Mouse (Mus musculus) forebrain, embryonic 11.5 days (tissue): ENCODE measurements around the gene Olfr544. TPM values are rescaled to one million over a fixed set of nuclear protein-coding genes. Genes with fewer than 3 reads are reported as not detected.

ENCODE experiments used
- ATAC-seq: fragments of 200-750 bp; cut with Nextera tagmentation; replicated peaks from 2 replicates; pipeline ENCODE4 v1.8.0; 2017; ENCODE audit warnings: moderate TSS enrichment; ENCODE audit not compliant: low FRiP score
- DNase-seq: peaks from one replicate; pipeline ENCODE4 v3.0.0-alpha.2; 2017; ENCODE audit warnings: low spot score
- H3K27ac ChIP-seq: fragments of 300-500 bp; sonication (generic); 2 replicates; pipeline ENCODE4 v1.5.1; 2014; ENCODE audit warnings: low read depth, low read length
- H3K27me3 ChIP-seq: fragments of 300-500 bp; sonication (generic); 2 replicates; pipeline ENCODE4 v1.6.1; 2014; ENCODE audit warnings: mild to moderate bottlenecking, low read length, mixed read lengths; ENCODE audit not compliant: control insufficient read depth, insufficient read depth
- H3K36me3 ChIP-seq: fragments of 300-500 bp; sonication (generic); 2 replicates; pipeline ENCODE4 v1.6.1; 2014; ENCODE audit warnings: mild to moderate bottlenecking, low read length, moderate library complexity, mixed read lengths; ENCODE audit not compliant: control insufficient read depth, insufficient read depth
- H3K4me1 ChIP-seq: fragments of 300-500 bp; sonication (generic); replicated peaks from 2 replicates; pipeline ENCODE4 v1.6.1; 2014; ENCODE audit warnings: low read length, mixed read lengths; ENCODE audit not compliant: control insufficient read depth, insufficient read depth
- H3K4me2 ChIP-seq: fragments of 300-500 bp; sonication (generic); 2 replicates; pipeline ENCODE4 v1.6.1; 2014; ENCODE audit warnings: low read depth, mild to moderate bottlenecking, low read length, moderate library complexity, mixed read lengths; ENCODE audit not compliant: severe bottlenecking
- H3K4me3 ChIP-seq: fragments of 300-500 bp; sonication (generic); 2 replicates; pipeline ENCODE4 v1.5.1; 2014; ENCODE audit warnings: low read depth, low read length
- H3K9ac ChIP-seq: fragments of 300-500 bp; sonication (generic); 2 replicates; pipeline ENCODE4 v1.6.1; 2014; ENCODE audit warnings: low read length
- H3K9me3 ChIP-seq: fragments of 300-500 bp; sonication (generic); 2 replicates; pipeline ENCODE4 v1.6.1; 2016; ENCODE audit warnings: low read length, mixed read lengths; ENCODE audit not compliant: control insufficient read depth
- WGBS: fragments of 180-500 bp; shearing (Covaris S2); extraction: QIAGEN DNeasy Blood & Tissue Kit; methylation state at CpG from one replicate; pipeline ENCODE4 v1.1.7; 2014; 5-methylcytosine and 5-hydroxymethylcytosine counted together
- polyA plus RNA-seq: library from polyadenylated mRNA; unstranded; fragments of >200 nt; fragmentation: Nextera tagmentation; extraction: Ambion mirVana; gene quantifications from 2 replicates; pipeline ENCODE4 v1.2.1, GENCODE M21; 2014

Gene Olfr544
- polyA plus RNA-seq, 1 experiment from 2014 or later, result 0.40 TPM

GRCm38 (mm10) chr7:102483665-102484064, 4.4 kb downstream of the Olfr544 start:
- no peaks in the 10 kb centered on the region for H3K27me3 ChIP-seq
- H3K4me3 ChIP-seq, result no peak overlapping the region
- H3K4me1 ChIP-seq, result no peaks in the 10 kb centered on the region
- no peak overlapping the region for H3K9ac ChIP-seq
- ATAC-seq, result no peak
- H3K36me3 ChIP-seq, result no peaks in the 10 kb centered on the region
- 93% methylated on average over 2 of the region's 2 CpGs for WGBS
- H3K27ac ChIP-seq, result no peak overlapping the region
- no peak overlapping the region for H3K4me2 ChIP-seq
- no peak for DNase-seq
- H3K9me3 ChIP-seq, result no peaks in the 10 kb centered on the region

GRCm38 (mm10) chr7:102481579-102481978, 6.5 kb downstream of the Olfr544 start, which contains the start of gene Olfr543:
Gene Olfr543 (minus strand): TSS chr7:102481679.
- no peaks in the 10 kb centered on the region for H3K4me1 ChIP-seq
- no peaks in the 10 kb centered on the region for H3K9me3 ChIP-seq
- no peak within 1 kb of the TSS for H3K4me2 ChIP-seq
- 94% methylated on average over 4 of the region's 4 CpGs for WGBS
- no peak within 1 kb of the TSS for H3K27ac ChIP-seq
- H3K9ac ChIP-seq, result no peak within 1 kb of the TSS
- H3K27me3 ChIP-seq, result no peaks in the 10 kb centered on the region
- H3K4me3 ChIP-seq, result no peak within 1 kb of the TSS
- no peak for DNase-seq
- no peaks in the 10 kb centered on the region for H3K36me3 ChIP-seq
- no peak for ATAC-seq

GRCm38 (mm10) chr7:102480821-102481220, 7.3 kb downstream of the Olfr544 start:
- no peak for ATAC-seq
- no peaks in the 10 kb centered on the region for H3K36me3 ChIP-seq

GRCm38 (mm10) chr7:102479368-102480078, 8.6 kb downstream of the Olfr544 start:
- DNase-seq (no peak), ATAC-seq (no peak)
- Histone ChIP-seq H3K9me3 (no peaks in the 10 kb centered on the region), H3K4me3 (no peak overlapping the region), H3K36me3 (no peaks in the 10 kb centered on the region), H3K27ac (no peak overlapping the region), H3K27me3 (no peaks in the 10 kb centered on the region), H3K9ac (no peak overlapping the region), H3K4me2 (no peak overlapping the region), H3K4me1 (no peaks in the 10 kb centered on the region)
- WGBS, result 83% methylated on average over 5 of the region's 5 CpGs

More at GRCm38 (mm10) chr7:102480821-102481220, 7.3 kb downstream of the Olfr544 start:
- Histone ChIP-seq H3K4me2 (no peak overlapping the region), H3K27me3 (no peaks in the 10 kb centered on the region), H3K4me1 (no peaks in the 10 kb centered on the region), H3K9me3 (no peaks in the 10 kb centered on the region), H3K9ac (no peak overlapping the region), H3K27ac (no peak overlapping the region), H3K4me3 (no peak overlapping the region)
- 89% methylated on average over 4 of the region's 4 CpGs for WGBS
- no peak for DNase-seq

GRCm38 (mm10) chr7:102478926-102479325, 9.2 kb downstream of the Olfr544 start:
- ATAC-seq, result no peak
- Histone ChIP-seq H3K4me3 (no peak overlapping the region), H3K9ac (no peak overlapping the region), H3K36me3 (no peaks in the 10 kb centered on the region), H3K27ac (no peak overlapping the region), H3K9me3 (no peaks in the 10 kb centered on the region), H3K4me1 (no peaks in the 10 kb centered on the region), H3K27me3 (no peaks in the 10 kb centered on the region), H3K4me2 (no peak overlapping the region)
- DNase-seq, result peak; percentile 7
- WGBS, result 92% methylated on average over 3 of the region's 3 CpGs

- DNase-seq (peak; percentile 25), ATAC-seq (no peak)
- WGBS, result 89% methylated on average over 4 of the region's 4 CpGs
- Histone ChIP-seq H3K27me3 (no peaks in the 10 kb centered on the region), H3K36me3 (no peaks in the 10 kb centered on the region), H3K27ac (no peak overlapping the region), H3K4me2 (no peak overlapping the region), H3K4me3 (no peak overlapping the region), H3K4me1 (no peaks in the 10 kb centered on the region), H3K9ac (no peak overlapping the region), H3K9me3 (no peaks in the 10 kb centered on the region)
Measured at GRCm38 (mm10) chr7:102478425-102478824, 9.7 kb downstream of the Olfr544 start.

- H3K4me1 ChIP-seq, result no peaks in the 10 kb centered on the region
- DNase-seq, result peak; percentile 51
- H3K9me3 ChIP-seq, result no peaks in the 10 kb centered on the region
- H3K4me2 ChIP-seq, result no peak overlapping the region
- WGBS, result 81% methylated on average over 11 of the region's 11 CpGs
- H3K9ac ChIP-seq, result no peak overlapping the region
- H3K4me3 ChIP-seq, result no peak overlapping the region
- H3K27ac ChIP-seq, result no peak overlapping the region
- H3K36me3 ChIP-seq, result no peaks in the 10 kb centered on the region
- no peaks in the 10 kb centered on the region for H3K27me3 ChIP-seq
- ATAC-seq, result no peak
Measured at GRCm38 (mm10) chr7:102477377-102477776, 10.7 kb downstream of the Olfr544 start.

GRCm38 (mm10) chr7:102476601-102477000, 11.5 kb downstream of the Olfr544 start:
- ATAC-seq (no peak), DNase-seq (peak; percentile 37)
- no peaks in the 10 kb centered on the region for H3K27me3 ChIP-seq
- no peaks in the 10 kb centered on the region for H3K36me3 ChIP-seq
- no peaks in the 10 kb centered on the region for H3K4me1 ChIP-seq
- WGBS, result 94% methylated on average over 5 of the region's 5 CpGs
- no peak overlapping the region for H3K4me2 ChIP-seq
- no peak overlapping the region for H3K4me3 ChIP-seq
- H3K9ac ChIP-seq, result no peak overlapping the region
- H3K9me3 ChIP-seq, result no peaks in the 10 kb centered on the region
- H3K27ac ChIP-seq, result no peak overlapping the region

GRCm38 (mm10) chr7:102472675-102473074, 15.4 kb downstream of the Olfr544 start:
- no peak overlapping the region for H3K9ac ChIP-seq
- 76% methylated on average over 5 of the region's 5 CpGs for WGBS
- H3K4me1 ChIP-seq, result no peaks in the 10 kb centered on the region
- peaks cover 10% of the 10 kb centered on the region for H3K36me3 ChIP-seq
- H3K4me2 ChIP-seq, result no peak overlapping the region
- H3K27me3 ChIP-seq, result no peaks in the 10 kb centered on the region
- no peak for ATAC-seq
- H3K9me3 ChIP-seq, result no peaks in the 10 kb centered on the region
- DNase-seq, result peak; percentile 28
- no peak overlapping the region for H3K27ac ChIP-seq
- no peak overlapping the region for H3K4me3 ChIP-seq
